Mouse (Mus musculus) spleen, adult 2 months (tissue): ENCODE measurements around the gene St6galnac4. TPM values are rescaled to one million over a fixed set of nuclear protein-coding genes. Genes with fewer than 3 reads are reported as not detected.

Source experiments
- DNase-seq, 2 experiments: peaks; one replicate each; pipeline versions ENCODE4 v3.0.0 to v3.0.0-alpha.2; 2012 to 2021; ENCODE audit warnings: low spot score in 2 of 2, low read depth in 1 of 2
- H3K27ac ChIP-seq: fragments of 200-500 bp; 2 replicates; pipeline ENCODE4 v1.5.1; 2012; ENCODE audit warnings: low read length, inconsistent platforms; ENCODE audit not compliant: insufficient read depth
- H3K27me3 ChIP-seq: fragments of 200-500 bp; 2 replicates; pipeline ENCODE4 v1.6.1; 2012; ENCODE audit warnings: mild to moderate bottlenecking, moderate library complexity, low read length, inconsistent platforms; ENCODE audit not compliant: control insufficient read depth, insufficient read depth
- H3K36me3 ChIP-seq: fragments of 200-500 bp; 2 replicates; pipeline ENCODE4 v1.6.1; 2012; ENCODE audit warnings: mild to moderate bottlenecking, low read length, inconsistent platforms; ENCODE audit not compliant: control insufficient read depth, insufficient read depth
- H3K4me1 ChIP-seq: fragments of 200-500 bp; 2 replicates; pipeline ENCODE4 v1.6.1; 2011; ENCODE audit warnings: inconsistent platforms; ENCODE audit not compliant: control insufficient read depth, insufficient read depth, insufficient read length
- H3K4me3 ChIP-seq: fragments of 200-500 bp; 2 replicates; pipeline ENCODE4 v1.5.1; 2011; ENCODE audit warnings: mild to moderate bottlenecking, inconsistent platforms; ENCODE audit not compliant: insufficient read depth, insufficient read length; ENCODE audit errors: extremely low read depth
- CTCF ChIP-seq: fragments of 200-500 bp; IDR thresholded peaks from 2 replicates; pipeline ENCODE4 v1.5.1; 2011; ENCODE audit warnings: mild to moderate bottlenecking, inconsistent platforms; ENCODE audit not compliant: insufficient read depth, insufficient read length, insufficient replicate concordance; ENCODE audit errors: extremely low read depth
- POLR2A ChIP-seq: fragments of 200-500 bp; IDR thresholded peaks from 2 replicates; pipeline ENCODE4 v1.6.1; 2011; ENCODE audit warnings: low read depth, low read length, inconsistent platforms
- WGBS: fragments of 180-500 bp; shearing (Covaris S2); methylation state at CpG from one replicate; pipeline ENCODE4 v1.1.7; 2018; 5-methylcytosine and 5-hydroxymethylcytosine counted together
- polyA plus RNA-seq: library from polyadenylated mRNA; depleted of rRNA; stranded (reverse); fragments of >200 nt; gene quantifications from 2 replicates; pipeline ENCODE4 v1.2.3, GENCODE M21; 2012

St6galnac4 gene
- polyA plus RNA-seq, 1 experiment: 34.2 TPM

GRCm38 (mm10) chr2:32541986-32542573, 44.8 kb upstream of the St6galnac4 start:
- DNase-seq: peak; percentile 27 to 70
- H3K4me3 ChIP-seq: 0 out of 2 replicates have a peak overlapping the region, but pooled peaks have one; percentile 2
- H3K27ac ChIP-seq: peak overlapping the region; percentile 93
- peaks cover 38% of the 10 kb centered on the region for H3K4me1 ChIP-seq
- no peaks in the 10 kb centered on the region for H3K36me3 ChIP-seq
- H3K27me3 ChIP-seq: no peaks in the 10 kb centered on the region
- no peak for TF ChIP-seq CTCF
- TF ChIP-seq POLR2A: no peak
- 18% methylated on average over 4 of the region's 4 CpGs for WGBS

GRCm38 (mm10) chr2:32543031-32543449, 43.9 kb upstream of the St6galnac4 start:
- H3K4me1 ChIP-seq: peaks cover 36% of the 10 kb centered on the region
- peak overlapping the region; percentile 93 for H3K27ac ChIP-seq
- WGBS: 43% methylated on average over 3 of the region's 3 CpGs
- no peak overlapping the region for H3K4me3 ChIP-seq
- H3K36me3 ChIP-seq: no peaks in the 10 kb centered on the region
- no peaks in the 10 kb centered on the region for H3K27me3 ChIP-seq
- TF ChIP-seq POLR2A (no peak), CTCF (no peak)
- no peak for DNase-seq

- Histone ChIP-seq H3K27me3 (no peaks in the 10 kb centered on the region), H3K4me1 (peaks cover 25% of the 10 kb centered on the region), H3K36me3 (no peaks in the 10 kb centered on the region), H3K4me3 (no peak overlapping the region), H3K27ac (no peak overlapping the region)
- 97% methylated on average over 1 of the region's 1 CpGs for whole genome bisulfite sequencing
- DNase-seq: no peak
- TF ChIP-seq CTCF: no peak
- TF ChIP-seq POLR2A: no peak
Observed at GRCm38 (mm10) chr2:32546951-32547350, 39.9 kb upstream of the St6galnac4 start.

- no peak for DNase-seq
- 92% methylated on average over 5 of the region's 5 CpGs for WGBS
- no peak for TF ChIP-seq CTCF
- no peak for TF ChIP-seq POLR2A
Observed at GRCm38 (mm10) chr2:32547380-32547779, 39.5 kb upstream of the St6galnac4 start.

GRCm38 (mm10) chr2:32547964-32548739, 38.7 kb upstream of the St6galnac4 start:
- Histone ChIP-seq H3K27me3 (no peaks in the 10 kb centered on the region), H3K4me1 (peaks cover 17% of the 10 kb centered on the region; the same call in 1 of the 2 replicates), H3K36me3 (no peaks in the 10 kb centered on the region), H3K4me3 (no peak overlapping the region), H3K27ac (no peak overlapping the region)
- 62% methylated on average over 7 of the region's 7 CpGs for WGBS
- DNase-seq: no peak
- no peak for TF ChIP-seq CTCF
- no peak for TF ChIP-seq POLR2A

More at GRCm38 (mm10) chr2:32547380-32547779, 39.5 kb upstream of the St6galnac4 start:
- no peaks in the 10 kb centered on the region for H3K27me3 ChIP-seq
- peaks cover 21% of the 10 kb centered on the region for H3K4me1 ChIP-seq
- no peak overlapping the region for H3K4me3 ChIP-seq
- no peaks in the 10 kb centered on the region for H3K36me3 ChIP-seq
- H3K27ac ChIP-seq: no peak overlapping the region; the same call in 1 of the 2 replicates

- Histone ChIP-seq H3K36me3 (no peaks in the 10 kb centered on the region), H3K4me3 (no peak overlapping the region), H3K27ac (no peak overlapping the region), H3K4me1 (peaks cover 17% of the 10 kb centered on the region; the same call in 1 of the 2 replicates), H3K27me3 (no peaks in the 10 kb centered on the region)
- TF ChIP-seq POLR2A: no peak
- TF ChIP-seq CTCF: no peak
- DNase-seq: no peak
- 91% methylated on average over 9 of the region's 9 CpGs for WGBS
Observed at GRCm38 (mm10) chr2:32549171-32549570, 37.7 kb upstream of the St6galnac4 start.
